In genomic region chr16:32441432-32441831, GRCm38 (mm10) we compare ENCODE assay signal across 35 mouse cellular contexts. TPM values are rescaled to one million over a fixed set of nuclear protein-coding genes. Genes with fewer than 3 reads are reported as not detected.
DNase-seq lines count a peak whose midpoint lies in the region; ATAC-seq and TF ChIP-seq lines count a peak whose summit lies in the region.
"Had no signal": no experiment of that assay in that cellular context is flagged by ENCODE, and none has a peak within 500 bp of the region (broad histone marks: within the 10 kb centered on the region; RNA-seq: fewer than 3 reads in every experiment).

No protein-coding gene starts in this region.

- H3K9ac ChIP-seq in heart, adult 2 months (ENCODE audit: low read depth, low read length) = no peak overlapping the region
- H3K9ac ChIP-seq in liver, embryonic 15.5 days = no peak overlapping the region
- H3K9ac ChIP-seq in liver, postnatal 0 days (replicated peaks) = no peak overlapping the region
- H3K9ac ChIP-seq: embryonic facial prominence, embryonic 12.5 days; embryonic facial prominence, embryonic 15.5 days; forebrain, postnatal 0 days; hindbrain, embryonic 12.5 days; hindbrain, embryonic 15.5 days had no signal

- DNase-seq in heart, adult 2 months = no peak
- DNase-seq in heart, postnatal 36 days = no peak
- DNase-seq in kidney, adult 2 months = no peak
- DNase-seq in kidney, adult 18-20 months = no peak
- DNase-seq in liver, postnatal 0 days = no peak
- no peak for DNase-seq in adrenal gland, adult 8-10 months
- DNase-seq: adrenal gland, postnatal 14 days; B cell, adult 2 months; cerebellum, adult 11 months; cerebellum, adult 2 months; cerebellum, adult 9-11 months; cerebellum, postnatal 25 days; forebrain, postnatal 0 days; gastrocnemius, postnatal 10 days; gastrocnemius, postnatal 36 days; heart, postnatal 10 days had no signal

- 80% methylated on average over 3 of the region's 3 CpGs for WGBS in heart, adult 2 months
- 79% methylated on average over 3 of the region's 3 CpGs for WGBS in kidney, adult 2 months
- WGBS in liver, embryonic 15.5 days (ENCODE audit: insufficient replicate concordance) = 80% methylated on average over 3 of the region's 3 CpGs
- WGBS in liver, postnatal 0 days (ENCODE audit: insufficient replicate concordance) = 78% methylated on average over 3 of the region's 3 CpGs

- intact Hi-C loops in heart, adult 2 months (cut with DNase I) = no loop called here
- intact Hi-C loops in heart, postnatal 36 days (cut with DNase I) = no loop called here

- H3K4me2 ChIP-seq in liver, embryonic 15.5 days = no peak overlapping the region
- no peak overlapping the region for H3K4me2 ChIP-seq in liver, postnatal 0 days (ENCODE audit: low read depth, low read length)
- H3K4me2 ChIP-seq: embryonic facial prominence, embryonic 12.5 days; embryonic facial prominence, embryonic 15.5 days; heart, embryonic 11.5 days; hindbrain, embryonic 12.5 days; hindbrain, embryonic 15.5 days had no signal

- H3K79me2 ChIP-seq in heart, adult 2 months (replicated peaks; ENCODE audit: control insufficient read depth, insufficient read depth, low read length) = peaks cover 5% of the 10 kb centered on the region; the same call in 1 of the 2 replicates

- peak overlapping the region; percentile 7; the same call in 1 of the 2 replicates for H3K27ac ChIP-seq in heart, adult 2 months
- 0 out of 2 replicates have a peak overlapping the region, but pooled peaks have one; percentile 38 for H3K27ac ChIP-seq in kidney, adult 2 months (ENCODE audit: insufficient read depth, low read depth, low read length)
- 0 out of 2 replicates have a peak overlapping the region, but pooled peaks have one; percentile 2 for H3K27ac ChIP-seq in liver, embryonic 15.5 days (replicated peaks)
- H3K27ac ChIP-seq in liver, postnatal 0 days (ENCODE audit: low read depth) = peak overlapping the region; percentile 67
- H3K27ac ChIP-seq: embryonic facial prominence, embryonic 12.5 days; embryonic facial prominence, embryonic 15.5 days; hindbrain, embryonic 12.5 days; hindbrain, embryonic 15.5 days had no signal

- H3K36me3 ChIP-seq in heart, adult 2 months (ENCODE audit: control insufficient read depth, insufficient read depth, low read length) = peaks cover 8% of the 10 kb centered on the region
- peaks cover 1% of the 10 kb centered on the region; the same call in 1 of the 2 replicates for H3K36me3 ChIP-seq in kidney, adult 2 months (ENCODE audit: control insufficient read depth, insufficient read depth, low read length)
- peaks cover 41% of the 10 kb centered on the region for H3K36me3 ChIP-seq in liver, embryonic 15.5 days (replicated peaks)
- H3K36me3 ChIP-seq in liver, postnatal 0 days (replicated peaks; ENCODE audit: insufficient read depth, low read length) = 0 out of 2 replicates have a peak, but pooled peaks cover 11% of the 10 kb centered on the region
- H3K36me3 ChIP-seq: embryonic facial prominence, embryonic 12.5 days; embryonic facial prominence, embryonic 15.5 days had no signal

- no peak overlapping the region for H3K4me3 ChIP-seq in heart, adult 2 months
- no peak overlapping the region for H3K4me3 ChIP-seq in kidney, adult 2 months (ENCODE audit: insufficient read depth, low read depth, low read length)
- H3K4me3 ChIP-seq in liver, embryonic 15.5 days (replicated peaks) = no peak overlapping the region
- H3K4me3 ChIP-seq in liver, postnatal 0 days (ENCODE audit: low read depth, low read length) = no peak overlapping the region
- H3K4me3 ChIP-seq: embryonic facial prominence, embryonic 12.5 days; embryonic facial prominence, embryonic 15.5 days; hindbrain, embryonic 12.5 days; hindbrain, embryonic 15.5 days had no signal

- ATAC-seq in liver, embryonic 15.5 days (ENCODE audit: insufficient read depth) = 0 out of 2 replicates have a peak, but pooled peaks have one; percentile 7
- peak; percentile 88 for ATAC-seq in liver, postnatal 0 days
- ATAC-seq: forebrain, embryonic 14.5 days; forebrain, postnatal 0 days; Patski had no signal

- no peak for TF ChIP-seq EP300 in heart, adult 2 months (IDR thresholded peaks at IDR 0.05; ENCODE audit: insufficient read depth, low read depth, low read length)
- no peak for TF ChIP-seq EP300 in liver, postnatal 0 days (IDR thresholded peaks at IDR 0.05; ENCODE audit: low read depth)

- H3K4me1 ChIP-seq in heart, adult 2 months (ENCODE audit: control insufficient read depth, insufficient read depth, low read length) = peaks cover 3% of the 10 kb centered on the region
- peaks cover 26% of the 10 kb centered on the region; the same call in 1 of the 2 replicates for H3K4me1 ChIP-seq in kidney, adult 2 months (ENCODE audit: control insufficient read depth, insufficient read depth, low read length)
- H3K4me1 ChIP-seq in liver, embryonic 15.5 days (replicated peaks) = peaks cover 60% of the 10 kb centered on the region
- H3K4me1 ChIP-seq in liver, postnatal 0 days (ENCODE audit: insufficient read depth) = peaks cover 20% of the 10 kb centered on the region
- H3K4me1 ChIP-seq: embryonic facial prominence, embryonic 12.5 days; embryonic facial prominence, embryonic 15.5 days; hindbrain, embryonic 12.5 days; hindbrain, embryonic 15.5 days had no signal

- no peaks in the 10 kb centered on the region for H3K27me3 ChIP-seq in heart, adult 2 months (ENCODE audit: control insufficient read depth, insufficient read depth, low read length)
- no peaks in the 10 kb centered on the region for H3K27me3 ChIP-seq in kidney, adult 2 months (replicated peaks; ENCODE audit: control insufficient read depth, insufficient read depth, low read length)
- H3K27me3 ChIP-seq in liver, embryonic 15.5 days = no peaks in the 10 kb centered on the region
- H3K27me3 ChIP-seq in liver, postnatal 0 days (ENCODE audit: insufficient read depth, low read length) = no peaks in the 10 kb centered on the region
- H3K27me3 ChIP-seq: CH12.LX; embryonic facial prominence, embryonic 12.5 days; embryonic facial prominence, embryonic 15.5 days; hindbrain, embryonic 12.5 days; hindbrain, embryonic 15.5 days; Patski had no signal

- no peak for TF ChIP-seq POLR2A in heart, adult 2 months (IDR thresholded peaks at IDR 0.05; ENCODE audit: insufficient read depth, low read depth, low read length)
- TF ChIP-seq POLR2A in kidney, adult 2 months (IDR thresholded peaks at IDR 0.05; ENCODE audit: low read depth, low read length) = no peak

- H3K9me3 ChIP-seq in liver, embryonic 15.5 days (replicated peaks) = no peaks in the 10 kb centered on the region
- H3K9me3 ChIP-seq in liver, postnatal 0 days (ENCODE audit: low read length) = no peaks in the 10 kb centered on the region
- H3K9me3 ChIP-seq: embryonic facial prominence, embryonic 12.5 days; embryonic facial prominence, embryonic 15.5 days; hindbrain, embryonic 12.5 days; hindbrain, embryonic 15.5 days had no signal

- no peak for TF ChIP-seq CTCF in heart, adult 2 months (IDR thresholded peaks at IDR 0.05)
- no peak for TF ChIP-seq CTCF in kidney, adult 2 months (conservative IDR thresholded peaks at IDR 0.05; ENCODE audit: insufficient read depth, insufficient read length, low read depth, low read length)
- no peak for TF ChIP-seq CTCF in liver, postnatal 0 days (IDR thresholded peaks at IDR 0.05; ENCODE audit: low read depth)

RNA-seq across cellular contexts. Expression of gene Pcyt1a, which starts 10.7 kb away (rescaled TPM):
- total RNA-seq in heart, adult 2 months (2021) = 100 to 1,000 TPM; 110 to 133 TPM
- 44.3 and 70.5 TPM in 2 replicates for polyA plus RNA-seq in heart, adult 2 months (2012; rRNA removed)
- 100 to 1,000 TPM; 127 to 141 TPM for total RNA-seq in heart, postnatal 36 days (2021)
- polyA plus RNA-seq in kidney, adult 2 months (2012; rRNA removed) = 42.9 and 43.8 TPM in 2 replicates
- 38.3 and 39.5 TPM in 2 replicates for polyA plus RNA-seq in liver, embryonic 15.5 days (2015; fragmentation: Nextera tagmentation; extraction: Ambion mirVana)
- 25.4 and 32.9 TPM in 2 replicates for polyA plus RNA-seq in liver, postnatal 0 days (2015; fragmentation: Nextera tagmentation; extraction: Ambion mirVana)
- total RNA-seq in adrenal gland, adult 8-10 months (2022) = 100 to 1,000 TPM in 1 of 4 experiments, 10 to 100 TPM in 3; 78.1 to 103 (median 87.3) TPM

RNA-seq across cellular contexts. Expression of gene Tctex1d2, which starts 21.9 kb away (rescaled TPM):
- 1 to 10 TPM; 6.2 to 6.8 TPM for total RNA-seq in heart, adult 2 months (2021)
- 6.2 and 8.7 TPM in 2 replicates for polyA plus RNA-seq in heart, adult 2 months (2012; rRNA removed)
- total RNA-seq in heart, postnatal 36 days (2021) = 1 to 10 TPM; 6.3 to 8.3 TPM
- 11.1 and 12.0 TPM in 2 replicates for polyA plus RNA-seq in kidney, adult 2 months (2012; rRNA removed)
- 4.6 and 5.0 TPM in 2 replicates for polyA plus RNA-seq in liver, embryonic 15.5 days (2015; fragmentation: Nextera tagmentation; extraction: Ambion mirVana)
- polyA plus RNA-seq in liver, postnatal 0 days (2015; fragmentation: Nextera tagmentation; extraction: Ambion mirVana) = 6.6 and 6.9 TPM in 2 replicates
- 10 to 100 TPM in 2 of 4 experiments, 1 to 10 TPM in 2; 7.2 to 13.8 (median 9.2) TPM for total RNA-seq in adrenal gland, adult 8-10 months (2022)
- total RNA-seq: CH12.LX had no signal

RNA-seq across cellular contexts. Expression of gene Tm4sf19, which starts 41.1 kb away (rescaled TPM):
- total RNA-seq in heart, adult 2 months (2021) = not detected
- 0.12 TPM in 2 replicates for polyA plus RNA-seq in heart, adult 2 months (2012; rRNA removed)
- not detected for total RNA-seq in heart, postnatal 36 days (2021)
- polyA plus RNA-seq in kidney, adult 2 months (2012; rRNA removed) = 0.07 and 0.08 TPM in 2 replicates
- not detected in 2 replicates for polyA plus RNA-seq in liver, embryonic 15.5 days (2015; fragmentation: Nextera tagmentation; extraction: Ambion mirVana)
- polyA plus RNA-seq in liver, postnatal 0 days (2015; fragmentation: Nextera tagmentation; extraction: Ambion mirVana) = not detected in 2 replicates
- under 1 TPM; 0.37 to 0.91 (median 0.45) TPM for total RNA-seq in adrenal gland, adult 8-10 months (2022)
- total RNA-seq: adrenal gland, postnatal 14 days; adrenal gland, postnatal 4 days; common myeloid progenitor, adult 5-6 weeks; gastrocnemius, postnatal 36 days; granulocyte monocyte progenitor cell, adult 5-6 weeks; heart, adult 8-10 months; heart, postnatal 10 days; hematopoietic stem cell, adult 5-6 weeks had no signal
- polyA plus RNA-seq: cerebellum, adult 2 months; embryonic facial prominence, embryonic 12.5 days; forebrain, embryonic 11.5 days; forebrain, embryonic 14.5 days; forebrain, postnatal 0 days; frontal cortex, adult 2 months; G1E; heart, embryonic 11.5 days; heart, embryonic 14.5 days; hindbrain, embryonic 12.5 days; hindbrain, embryonic 15.5 days; Patski had no signal

RNA-seq across cellular contexts. Expression of gene Slc51a, which starts 46.2 kb away (rescaled TPM):
- under 1 TPM; 0.55 to 0.63 TPM for total RNA-seq in heart, adult 2 months (2021)
- 0.64 and 1.1 TPM in 2 replicates for polyA plus RNA-seq in heart, adult 2 months (2012; rRNA removed)
- total RNA-seq in heart, postnatal 36 days (2021) = under 1 TPM; 0.38 to 0.44 TPM
- 92.3 and 97.3 TPM in 2 replicates for polyA plus RNA-seq in kidney, adult 2 months (2012; rRNA removed)
- 0.37 and 0.56 TPM in 2 replicates for polyA plus RNA-seq in liver, embryonic 15.5 days (2015; fragmentation: Nextera tagmentation; extraction: Ambion mirVana)
- 0.81 and 1.0 TPM in 2 replicates for polyA plus RNA-seq in liver, postnatal 0 days (2015; fragmentation: Nextera tagmentation; extraction: Ambion mirVana)
- under 1 TPM; 0.22 to 0.34 (median 0.27) TPM for total RNA-seq in adrenal gland, adult 8-10 months (2022)
- total RNA-seq: adrenal gland, adult 18-20 months; adrenal gland, postnatal 14 days; common myeloid progenitor, adult 5-6 weeks; forebrain, postnatal 0 days; gastrocnemius, postnatal 10 days; gastrocnemius, postnatal 36 days had no signal
- polyA plus RNA-seq: embryonic facial prominence, embryonic 15.5 days; frontal cortex, adult 2 months; G1E had no signal

RNA-seq across cellular contexts. Expression of gene Zdhhc19, which starts 54.6 kb away (rescaled TPM):
- not detected for total RNA-seq in heart, adult 2 months (2021)
- not detected in 2 replicates for polyA plus RNA-seq in heart, adult 2 months (2012; rRNA removed)
- total RNA-seq in heart, postnatal 36 days (2021) = not detected
- 0.11 TPM in 1 of 2 replicates, not detected in the other for polyA plus RNA-seq in kidney, adult 2 months (2012; rRNA removed)
- polyA plus RNA-seq in liver, embryonic 15.5 days (2015; fragmentation: Nextera tagmentation; extraction: Ambion mirVana) = not detected in 2 replicates
- polyA plus RNA-seq in liver, postnatal 0 days (2015; fragmentation: Nextera tagmentation; extraction: Ambion mirVana) = not detected in 2 replicates
- total RNA-seq in adrenal gland, adult 8-10 months (2022) = not detected
- total RNA-seq: adrenal gland, adult 18-20 months; adrenal gland, postnatal 14 days; adrenal gland, postnatal 4 days; CH12.LX; common myeloid progenitor, adult 5-6 weeks; forebrain, postnatal 0 days; G1E; gastrocnemius, postnatal 10 days; gastrocnemius, postnatal 36 days; granulocyte monocyte progenitor cell, adult 5-6 weeks; heart, adult 8-10 months; heart, postnatal 10 days; hematopoietic stem cell, adult 5-6 weeks had no signal
- polyA plus RNA-seq: cerebellum, adult 2 months; embryonic facial prominence, embryonic 12.5 days; embryonic facial prominence, embryonic 15.5 days; forebrain, embryonic 11.5 days; forebrain, embryonic 14.5 days; forebrain, postnatal 0 days; frontal cortex, adult 2 months; G1E; heart, embryonic 14.5 days; hindbrain, embryonic 12.5 days; Patski had no signal

Comparison
In these comparisons a context has a peak if more than half of its experiments do, and no peak if none do; other contexts are left out.
1. H3K27ac ChIP-seq: peak in every context shown above with its lines; median percentile 67 in liver, postnatal 0 days; 38 in kidney, adult 2 months; 7 in heart, adult 2 months; 2 in liver, embryonic 15.5 days.